Mouse (Mus musculus) CH12.LX (cell line): ENCODE measurements around the gene Pip5k1a. TPM values are rescaled to one million over a fixed set of nuclear protein-coding genes. Genes with fewer than 3 reads are reported as not detected.

Source experiments
- DNase-seq: peaks from one replicate; pipeline ENCODE4 v3.0.0-alpha.2; 2013; ENCODE audit errors: extremely low read depth
- H3K27ac ChIP-seq: 2 replicates; pipeline ENCODE4 v1.5.1; 2012; ENCODE audit warnings: low read depth, mild to moderate bottlenecking, control low read depth, moderate library complexity; ENCODE audit not compliant: insufficient read depth
- H3K27me3 ChIP-seq: replicated peaks from 2 replicates; pipeline ENCODE3; 2012; ENCODE audit warnings: inconsistent platforms
- H3K36me3 ChIP-seq, 2 experiments: replicated peaks in 1 of 2; 2 replicates each; pipeline versions ENCODE3 to v1.6.1; 2012; ENCODE audit warnings: inconsistent platforms in 1 of 2, low read length in 1 of 2, mild to moderate bottlenecking in 1 of 2, mixed read lengths in 1 of 2, moderate library complexity in 1 of 2; ENCODE audit not compliant: control insufficient read depth in 1 of 2, insufficient read depth in 1 of 2
- H3K4me1 ChIP-seq, 2 experiments: 2 replicates each; pipeline ENCODE4 v1.6.1; 2012; ENCODE audit warnings: inconsistent platforms in 1 of 2, moderate library complexity in 1 of 2; ENCODE audit not compliant: insufficient read depth in 2 of 2, control insufficient read depth in 1 of 2
- H3K4me2 ChIP-seq: 2 replicates; pipeline ENCODE4 v1.6.1; 2012; ENCODE audit warnings: low read depth, mild to moderate bottlenecking, control low read depth; ENCODE audit not compliant: poor library complexity, insufficient read depth, severe bottlenecking
- H3K4me3 ChIP-seq, 3 experiments: fragments of 150-350 bp in 1 of 3; sonication (generic) in 1 of 3; replicated peaks in 1 of 3; 2 replicates each; pipeline versions ENCODE3 to v1.5.1; 2011 to 2012; ENCODE audit warnings: low read depth in 2 of 3, low read length in 2 of 3, mild to moderate bottlenecking in 2 of 3, moderate library complexity in 2 of 3, control low read depth in 1 of 3, improper control_type of control experiment in 1 of 3, inconsistent platforms in 1 of 3, mixed read lengths in 1 of 3; ENCODE audit not compliant: poor library complexity in 1 of 3
- H3K79me2 ChIP-seq: replicated peaks from 2 replicates; pipeline ENCODE4 v1.6.1; 2012; ENCODE audit warnings: mild to moderate bottlenecking, moderate library complexity; ENCODE audit not compliant: control insufficient read depth, poor library complexity, insufficient read depth, severe bottlenecking; ENCODE audit errors: extremely low read depth
- H3K9ac ChIP-seq: 2 replicates; pipeline ENCODE4 v1.6.1; 2012; ENCODE audit warnings: low read depth, mild to moderate bottlenecking, control low read depth, moderate library complexity; ENCODE audit not compliant: insufficient read depth
- H3K9me3 ChIP-seq: replicated peaks from 2 replicates; pipeline ENCODE3; 2012; ENCODE audit warnings: low read length, inconsistent platforms, mixed read lengths
- BHLHE40 ChIP-seq: IDR thresholded peaks from 2 replicates; pipeline ENCODE4 v1.6.1; 2011; ENCODE audit warnings: mild to moderate bottlenecking, low read depth, low read length, improper control_type of control experiment
- CHD1 ChIP-seq: IDR thresholded peaks from 2 replicates; pipeline ENCODE4 v1.6.1; 2012; ENCODE audit warnings: low read depth, low read length, improper control_type of control experiment, inconsistent platforms
- CHD2 ChIP-seq: IDR thresholded peaks from 2 replicates; pipeline ENCODE4 v1.6.1; 2011; ENCODE audit warnings: low read length, improper control_type of control experiment
- E2F4 ChIP-seq: IDR thresholded peaks from 2 replicates; pipeline ENCODE4 v1.6.1; 2011; ENCODE audit warnings: low read depth, low read length, improper control_type of control experiment; ENCODE audit not compliant: insufficient replicate concordance
- ELF1 ChIP-seq: IDR thresholded peaks from 2 replicates; pipeline ENCODE4 v1.6.1; 2014; ENCODE audit warnings: low read depth, mild to moderate bottlenecking, inconsistent platforms, low read length, improper control_type of control experiment
- ETS1 ChIP-seq: conservative IDR thresholded peaks from 2 replicates; pipeline ENCODE4 v1.6.1; 2012; ENCODE audit warnings: low read depth, mild to moderate bottlenecking, inconsistent platforms, low read length, improper control_type of control experiment, moderate library complexity
- HCFC1 ChIP-seq: IDR thresholded peaks from 2 replicates; pipeline ENCODE4 v1.6.1; 2012; ENCODE audit warnings: low read depth, mild to moderate bottlenecking, inconsistent platforms, low read length, improper control_type of control experiment
- IRF4 ChIP-seq: IDR thresholded peaks from 2 replicates; pipeline ENCODE4 v1.6.1; 2014; ENCODE audit warnings: low read depth, mild to moderate bottlenecking, inconsistent platforms, low read length, improper control_type of control experiment
- JUN ChIP-seq: IDR thresholded peaks from 2 replicates; pipeline ENCODE4 v1.6.1; 2011; ENCODE audit warnings: low read depth, mild to moderate bottlenecking, low read length, improper control_type of control experiment, moderate library complexity; ENCODE audit not compliant: insufficient read depth
- JUND ChIP-seq: conservative IDR thresholded peaks from 2 replicates; pipeline ENCODE4 v1.6.1; 2011; ENCODE audit warnings: low read depth, low read length, improper control_type of control experiment
- KAT2A ChIP-seq: IDR thresholded peaks from 2 replicates; pipeline ENCODE4 v1.6.1; 2012; ENCODE audit warnings: low read length, improper control_type of control experiment, inconsistent platforms; ENCODE audit not compliant: insufficient replicate concordance
- MAX ChIP-seq: IDR thresholded peaks from 2 replicates; pipeline ENCODE4 v1.6.1; 2011; ENCODE audit warnings: low read length, improper control_type of control experiment
- MAZ ChIP-seq: IDR thresholded peaks from 2 replicates; pipeline ENCODE4 v1.6.1; 2012; ENCODE audit warnings: low read depth, mild to moderate bottlenecking, inconsistent platforms, low read length, improper control_type of control experiment, moderate library complexity
- MEF2A ChIP-seq: IDR thresholded peaks from 2 replicates; pipeline ENCODE4 v1.6.1; 2014; ENCODE audit warnings: low read depth, mild to moderate bottlenecking, inconsistent platforms, low read length, improper control_type of control experiment, borderline replicate concordance
- MXI1 ChIP-seq: IDR thresholded peaks from 2 replicates; pipeline ENCODE4 v1.6.1; 2011; ENCODE audit warnings: mild to moderate bottlenecking, low read depth, low read length, improper control_type of control experiment
- MYC ChIP-seq: IDR thresholded peaks from 2 replicates; pipeline ENCODE4 v1.6.1; 2011; ENCODE audit warnings: low read depth, mild to moderate bottlenecking, improper control_type of control experiment, low read length
- NELFE ChIP-seq: IDR thresholded peaks from 2 replicates; pipeline ENCODE4 v1.6.1; 2011; ENCODE audit warnings: low read depth, low read length, improper control_type of control experiment
- PAX5 ChIP-seq: IDR thresholded peaks from 2 replicates; pipeline ENCODE4 v1.6.1; 2012; ENCODE audit warnings: low read length, inconsistent platforms, mixed read lengths
- POLR2A ChIP-seq: IDR thresholded peaks from 2 replicates; pipeline ENCODE4 v1.6.1; 2011; ENCODE audit warnings: low read depth, mild to moderate bottlenecking, improper control_type of control experiment, low read length
- POLR2AphosphoS2 ChIP-seq: IDR thresholded peaks from 2 replicates; pipeline ENCODE4 v1.6.1; 2011; ENCODE audit warnings: low read depth, low read length, improper control_type of control experiment
- RAD21 ChIP-seq: IDR thresholded peaks from 2 replicates; pipeline ENCODE4 v1.6.1; 2011; ENCODE audit warnings: low read depth, mild to moderate bottlenecking, low read length, improper control_type of control experiment, moderate library complexity
- SIN3A ChIP-seq: IDR thresholded peaks from 2 replicates; pipeline ENCODE4 v1.6.1; 2012; ENCODE audit warnings: low read length, improper control_type of control experiment, inconsistent platforms
- TBP ChIP-seq: conservative IDR thresholded peaks from 2 replicates; pipeline ENCODE4 v1.6.1; 2011; ENCODE audit warnings: low read depth, low read length, improper control_type of control experiment
- TCF12 ChIP-seq: IDR thresholded peaks from 2 replicates; pipeline ENCODE4 v1.6.1; 2014; ENCODE audit warnings: low read depth, mild to moderate bottlenecking, inconsistent platforms, low read length, improper control_type of control experiment
- UBTF ChIP-seq: IDR thresholded peaks from 2 replicates; pipeline ENCODE4 v1.6.1; 2012; ENCODE audit warnings: low read depth, mild to moderate bottlenecking, inconsistent platforms, low read length, improper control_type of control experiment, moderate library complexity
- USF1 ChIP-seq: IDR thresholded peaks from 2 replicates; pipeline ENCODE4 v1.6.1; 2014; ENCODE audit warnings: low read depth, mild to moderate bottlenecking, inconsistent platforms, low read length, improper control_type of control experiment
- ZC3H11A ChIP-seq: IDR thresholded peaks from 2 replicates; pipeline ENCODE4 v1.6.1; 2012; ENCODE audit warnings: low read depth, mild to moderate bottlenecking, inconsistent platforms, low read length, improper control_type of control experiment
- ZNF384 ChIP-seq: IDR thresholded peaks from 2 replicates; pipeline ENCODE4 v1.6.1; 2012; ENCODE audit warnings: low read depth, low read length, improper control_type of control experiment, inconsistent platforms
- dilution Hi-C: fragments of 300-500 bp; cut with MboI; formaldehyde crosslinking; loops from 2 replicates; pipeline ENCODE4 v1.14.3; 2020; ENCODE audit warnings: low sequenced_read_pairs; ENCODE audit not compliant: extremely low pct_unique_long_range_greater_than_20kb, extremely low pct_ligation_motif_present
- in situ Hi-C: fragments of 300-500 bp; cut with MboI; formaldehyde crosslinking; loops from 3 replicates; pipeline ENCODE4 v1.14.3; 2019; ENCODE audit warnings: low sequenced_read_pairs, low pct_ligation_motif_present, low pct_unique_long_range_greater_than_20kb, mixed read lengths
- polyA plus RNA-seq: library from polyadenylated mRNA; unstranded; fragments of >175 nt; gene quantifications from 2 replicates; pipeline ENCODE4 v1.2.1, GENCODE M21; 2012; ENCODE audit warnings: low read depth; ENCODE audit not compliant: insufficient read length
- total RNA-seq, 2 experiments: library from RNA; depleted of rRNA; stranded (reverse); fragments of 300-350 nt in 1 of 2; fragments of >200 nt in 1 of 2; gene quantifications; 2 replicates each; pipeline ENCODE4 v1.2.3; 2012 to 2014

The Pip5k1a gene
- total and polyA plus RNA-seq, 3 experiments = 21.5 to 35.8 (median 34.1) TPM

GRCm38 (mm10) chr3:95016532-95017056 lies 90.1 kb downstream of the Pip5k1a start:
- peak overlapping the region; percentile 73 for H3K9ac ChIP-seq
- peak overlapping the region; percentile 76 for H3K4me2 ChIP-seq
- in situ Hi-C loops = no loop called here
- H3K4me3 ChIP-seq = peak overlapping the region; percentile 78 to 86 (median 81)
- peaks cover 6 to 25% of the 10 kb centered on the region in 2 experiments for H3K36me3 ChIP-seq
- peaks cover 9% of the 10 kb centered on the region for H3K79me2 ChIP-seq
- dilution Hi-C loops = no loop called here
- H3K9me3 ChIP-seq = no peaks in the 10 kb centered on the region
- TF ChIP-seq MAZ = no peak
- no peak for TF ChIP-seq POLR2AphosphoS2
- TF ChIP-seq MYC = no peak
- TF ChIP-seq ZNF384 = no peak
- no peak for TF ChIP-seq JUN
- TF ChIP-seq TCF12 = no peak
- TF ChIP-seq PAX5 = no peak
- TF ChIP-seq CHD1 = no peak
- TF ChIP-seq KAT2A = no peak
- TF ChIP-seq JUND = no peak
- no peak for TF ChIP-seq UBTF
- no peak for TF ChIP-seq MEF2A
- TF ChIP-seq BHLHE40 = no peak
- no peak for TF ChIP-seq POLR2A
- no peak for TF ChIP-seq MAX
- TF ChIP-seq, all 38 proteins: peak for 0
- H3K4me1 ChIP-seq = peaks cover 2 to 28% of the 10 kb centered on the region in 2 experiments; a peak in 2 of 4 replicates
- H3K27me3 ChIP-seq = no peaks in the 10 kb centered on the region
- no peak for DNase-seq
- H3K27ac ChIP-seq = peak overlapping the region; percentile 95; the same call in 1 of the 2 replicates

- H3K4me2 ChIP-seq = peak overlapping the region; percentile 76
- in situ Hi-C loops (no loop called here), dilution Hi-C loops (no loop called here)
- peak; percentile 95 for DNase-seq
- H3K9me3 ChIP-seq = no peaks in the 10 kb centered on the region
- no peaks in the 10 kb centered on the region for H3K27me3 ChIP-seq
- H3K4me1 ChIP-seq = peaks cover 2 to 28% of the 10 kb centered on the region in 2 experiments; a peak in 2 of 4 replicates
- H3K9ac ChIP-seq = peak overlapping the region; percentile 73
- peak overlapping the region; percentile 95 for H3K27ac ChIP-seq
- H3K4me3 ChIP-seq = peak overlapping the region; percentile 78 to 86 (median 81)
- H3K36me3 ChIP-seq = peaks cover 12 to 31% of the 10 kb centered on the region in 2 experiments
- H3K79me2 ChIP-seq = peaks cover 9% of the 10 kb centered on the region
- TF ChIP-seq TBP = peak; percentile 81
- peak; percentile 85 for TF ChIP-seq MYC
- TF ChIP-seq SIN3A = peak; percentile 86; the same call in 1 of the 2 replicates
- TF ChIP-seq HCFC1 = peak; percentile 70
- TF ChIP-seq MXI1 = peak; percentile 86; the same call in 1 of the 2 replicates
- no peak for TF ChIP-seq ZC3H11A
- peak; percentile 73; the same call in 1 of the 2 replicates for TF ChIP-seq POLR2A
- TF ChIP-seq ZNF384 = no peak; the same call in 1 of the 2 replicates
- 0 out of 2 replicates have a peak, but pooled peaks have one; percentile 42 for TF ChIP-seq MEF2A
- TF ChIP-seq NELFE = peak; percentile 13
- TF ChIP-seq KAT2A = 0 out of 2 replicates have a peak, but pooled peaks have one; percentile 55
- TF ChIP-seq RAD21 = peak; percentile 28
- peak; percentile 72 for TF ChIP-seq TCF12
- TF ChIP-seq ELF1 = peak; percentile 90
- peak; percentile 67 for TF ChIP-seq CHD2
- peak; percentile 5 for TF ChIP-seq JUND
- peak; percentile 6; the same call in 1 of the 2 replicates for TF ChIP-seq BHLHE40
- peak; percentile 82 for TF ChIP-seq IRF4
- TF ChIP-seq POLR2AphosphoS2 = peak; percentile 54; the same call in 1 of the 2 replicates
- no peak for TF ChIP-seq USF1
- peak; percentile 97 for TF ChIP-seq E2F4
- TF ChIP-seq MAX = peak; percentile 84
- peak; percentile 46 for TF ChIP-seq ETS1
- peak; percentile 49; the same call in 1 of the 2 replicates for TF ChIP-seq JUN
Measured at GRCm38 (mm10) chr3:95015891-95016531, 90.7 kb downstream of the Pip5k1a start.
